Mouse (Mus musculus) intestine, embryonic 16.5 days (tissue): ENCODE measurements around the gene Sbno2. TPM values are rescaled to one million over a fixed set of nuclear protein-coding genes. Genes with fewer than 3 reads are reported as not detected.

Source experiments
- ATAC-seq: fragments of 200-750 bp; cut with Nextera tagmentation; 2 replicates; pipeline ENCODE4 v1.8.0; 2017; ENCODE audit warnings: moderate TSS enrichment, moderate library complexity
- H3K27ac ChIP-seq: fragments of 300-500 bp; sonication (generic); 2 replicates; pipeline ENCODE4 v1.5.1; 2014; ENCODE audit warnings: mild to moderate bottlenecking, low read length
- H3K27me3 ChIP-seq: fragments of 300-500 bp; sonication (generic); replicated peaks from 2 replicates; pipeline ENCODE4 v1.6.1; 2014; ENCODE audit warnings: low read length, control low read depth, mixed read lengths; ENCODE audit not compliant: control insufficient read depth, insufficient read depth
- H3K36me3 ChIP-seq: fragments of 300-500 bp; sonication (generic); 2 replicates; pipeline ENCODE4 v1.6.1; 2014; ENCODE audit warnings: low read length, control low read depth; ENCODE audit not compliant: control insufficient read depth, insufficient read depth
- H3K4me1 ChIP-seq: fragments of 300-500 bp; sonication (generic); 2 replicates; pipeline ENCODE4 v1.6.1; 2014; ENCODE audit warnings: low read length, control low read depth, mixed read lengths; ENCODE audit not compliant: control insufficient read depth, insufficient read depth
- H3K4me2 ChIP-seq: fragments of 300-500 bp; sonication (generic); 2 replicates; pipeline ENCODE4 v1.6.1; 2014; ENCODE audit warnings: low read depth, low read length, control low read depth
- H3K4me3 ChIP-seq: fragments of 300-500 bp; sonication (generic); 2 replicates; pipeline ENCODE4 v1.5.1; 2014; ENCODE audit warnings: mild to moderate bottlenecking, low read length
- H3K9ac ChIP-seq: fragments of 300-500 bp; sonication (generic); 2 replicates; pipeline ENCODE4 v1.6.1; 2014; ENCODE audit warnings: low read depth, low read length
- H3K9me3 ChIP-seq: fragments of 300-500 bp; sonication (generic); 2 replicates; pipeline ENCODE4 v1.6.1; 2016; ENCODE audit warnings: low read length, control low read depth; ENCODE audit not compliant: control insufficient read depth
- WGBS: fragments of 180-500 bp; shearing (Covaris S2); extraction: QIAGEN DNeasy Blood & Tissue Kit; methylation state at CpG from one replicate; pipeline ENCODE4 v1.1.7; 2014; 5-methylcytosine and 5-hydroxymethylcytosine counted together
- polyA plus RNA-seq: library from polyadenylated mRNA; unstranded; fragments of >200 nt; fragmentation: Nextera tagmentation; extraction: Ambion mirVana; gene quantifications from 2 replicates; pipeline ENCODE4 v1.2.1, GENCODE M21; 2015

Gene Sbno2
- polyA plus RNA-seq, 1 experiment from 2014 or later = 13.4 TPM

GRCm38 (mm10) chr10:80022164-80022563 is 83.2 kb downstream of the Sbno2 start:
- H3K27ac ChIP-seq = no peak overlapping the region
- H3K4me2 ChIP-seq = no peak overlapping the region
- no peaks in the 10 kb centered on the region for H3K27me3 ChIP-seq
- no peak overlapping the region for H3K4me3 ChIP-seq
- WGBS = 94% methylated on average over 12 of the region's 12 CpGs
- peaks cover 22% of the 10 kb centered on the region for H3K4me1 ChIP-seq
- no peak for ATAC-seq
- H3K9ac ChIP-seq = no peak overlapping the region
- H3K9me3 ChIP-seq = no peaks in the 10 kb centered on the region
- no peaks in the 10 kb centered on the region for H3K36me3 ChIP-seq

GRCm38 (mm10) chr10:80021320-80021641 is 84.1 kb downstream of the Sbno2 start:
- Histone ChIP-seq H3K4me1 (peaks cover 22% of the 10 kb centered on the region), H3K4me3 (no peak overlapping the region), H3K9ac (no peak overlapping the region), H3K27me3 (no peaks in the 10 kb centered on the region), H3K4me2 (no peak overlapping the region), H3K36me3 (no peaks in the 10 kb centered on the region), H3K9me3 (no peaks in the 10 kb centered on the region), H3K27ac (no peak overlapping the region)
- WGBS = 83% methylated on average over 13 of the region's 13 CpGs
- no peak for ATAC-seq

- H3K4me2 ChIP-seq = no peak overlapping the region
- H3K9ac ChIP-seq = 0 out of 2 replicates have a peak overlapping the region, but pooled peaks have one; percentile 63
- H3K27me3 ChIP-seq = no peaks in the 10 kb centered on the region
- H3K4me1 ChIP-seq = peaks cover 19% of the 10 kb centered on the region
- H3K27ac ChIP-seq = no peak overlapping the region
- WGBS = 81% methylated on average over 18 of the region's 18 CpGs
- H3K36me3 ChIP-seq = no peaks in the 10 kb centered on the region
- H3K4me3 ChIP-seq = no peak overlapping the region
- H3K9me3 ChIP-seq = no peaks in the 10 kb centered on the region
- ATAC-seq = no peak
Observed at GRCm38 (mm10) chr10:80020603-80021319, 84.6 kb downstream of the Sbno2 start.

GRCm38 (mm10) chr10:80020191-80020590 is 85.2 kb downstream of the Sbno2 start:
- peak overlapping the region; percentile 63 for H3K9ac ChIP-seq
- H3K36me3 ChIP-seq = no peaks in the 10 kb centered on the region
- 48% methylated on average over 11 of the region's 11 CpGs for WGBS
- H3K4me2 ChIP-seq = peak overlapping the region; percentile 46
- H3K27ac ChIP-seq = no peak overlapping the region
- H3K4me3 ChIP-seq = peak overlapping the region; percentile 24
- peaks cover 17% of the 10 kb centered on the region for H3K4me1 ChIP-seq
- ATAC-seq = no peak
- H3K9me3 ChIP-seq = no peaks in the 10 kb centered on the region
- H3K27me3 ChIP-seq = no peaks in the 10 kb centered on the region

GRCm38 (mm10) chr10:80019471-80020131 is 85.8 kb downstream of the Sbno2 start:
- peak overlapping the region; percentile 46 for H3K4me2 ChIP-seq
- ATAC-seq = peak; percentile 49
- WGBS = 17% methylated on average over 20 of the region's 20 CpGs
- no peaks in the 10 kb centered on the region for H3K36me3 ChIP-seq
- peak overlapping the region; percentile 63 for H3K9ac ChIP-seq
- H3K27me3 ChIP-seq = no peaks in the 10 kb centered on the region; the same call in 1 of the 2 replicates
- peak overlapping the region; percentile 24 for H3K4me3 ChIP-seq
- H3K4me1 ChIP-seq = peaks cover 17% of the 10 kb centered on the region
- peak overlapping the region; percentile 54; the same call in 1 of the 2 replicates for H3K27ac ChIP-seq
- no peaks in the 10 kb centered on the region for H3K9me3 ChIP-seq

GRCm38 (mm10) chr10:80018739-80019297 is 86.6 kb downstream of the Sbno2 start:
- peak overlapping the region; percentile 22; the same call in 1 of the 2 replicates for H3K4me3 ChIP-seq
- peak overlapping the region; percentile 63 for H3K9ac ChIP-seq
- H3K36me3 ChIP-seq = no peaks in the 10 kb centered on the region
- peaks cover 7% of the 10 kb centered on the region for H3K27me3 ChIP-seq
- peak; percentile 76 for ATAC-seq
- 8% methylated on average over 15 of the region's 15 CpGs for WGBS
- H3K4me2 ChIP-seq = peak overlapping the region; percentile 46
- no peaks in the 10 kb centered on the region for H3K9me3 ChIP-seq
- peak overlapping the region; percentile 54; the same call in 1 of the 2 replicates for H3K27ac ChIP-seq
- H3K4me1 ChIP-seq = peaks cover 20% of the 10 kb centered on the region

- Histone ChIP-seq H3K4me2 (no peak overlapping the region), H3K4me1 (peaks cover 20% of the 10 kb centered on the region), H3K36me3 (no peaks in the 10 kb centered on the region), H3K9ac (no peak overlapping the region; the same call in 1 of the 2 replicates), H3K27ac (no peak overlapping the region), H3K27me3 (peaks cover 12% of the 10 kb centered on the region), H3K4me3 (peak overlapping the region; percentile 7; the same call in 1 of the 2 replicates), H3K9me3 (no peaks in the 10 kb centered on the region)
- no peak for ATAC-seq
- 77% methylated on average over 14 of the region's 14 CpGs for WGBS
Observed at GRCm38 (mm10) chr10:80017771-80018170, 87.6 kb downstream of the Sbno2 start.

GRCm38 (mm10) chr10:80017361-80017760 is 88.0 kb downstream of the Sbno2 start:
- WGBS = 70% methylated on average over 3 of the region's 3 CpGs
- H3K4me2 ChIP-seq = no peak overlapping the region
- no peak overlapping the region for H3K27ac ChIP-seq
- H3K27me3 ChIP-seq = peaks cover 12% of the 10 kb centered on the region
- no peak overlapping the region; the same call in 1 of the 2 replicates for H3K9ac ChIP-seq
- no peaks in the 10 kb centered on the region for H3K36me3 ChIP-seq
- ATAC-seq = no peak
- no peaks in the 10 kb centered on the region for H3K9me3 ChIP-seq
- peak overlapping the region; percentile 7; the same call in 1 of the 2 replicates for H3K4me3 ChIP-seq
- H3K4me1 ChIP-seq = peaks cover 20% of the 10 kb centered on the region

- no peak overlapping the region for H3K4me2 ChIP-seq
- 87% methylated on average over 10 of the region's 10 CpGs for WGBS
- no peak overlapping the region for H3K27ac ChIP-seq
- H3K4me3 ChIP-seq = no peak overlapping the region
- no peaks in the 10 kb centered on the region for H3K9me3 ChIP-seq
- H3K36me3 ChIP-seq = no peaks in the 10 kb centered on the region
- no peak overlapping the region for H3K9ac ChIP-seq
- no peak for ATAC-seq
- H3K4me1 ChIP-seq = peaks cover 20% of the 10 kb centered on the region
- H3K27me3 ChIP-seq = peaks cover 12% of the 10 kb centered on the region
Observed at GRCm38 (mm10) chr10:80016931-80017330, 88.4 kb downstream of the Sbno2 start.
